Mouse (Mus musculus): Measurements from ENCODE around the gene Cd6. TPM values are rescaled to one million over a fixed set of nuclear protein-coding genes. Genes with fewer than 3 reads are reported as not detected.

Cd6 gene
- total RNA-seq, 2 experiments from 2014 or later = 0.32 TPM; not detected in 1

Other genes with a start within 250 kb of the Cd6 start
- gene Ddb1, start 224.7 kb downstream of the Cd6 start, total RNA-seq (2021) = 100 to 1,000 TPM; 214 to 303 TPM
- gene Tkfc, start 224.4 kb downstream of the Cd6 start, total RNA-seq (2021) = 10 to 100 TPM; 19.1 to 20.4 TPM
- gene Vwce, start 195.8 kb downstream of the Cd6 start, total RNA-seq (2021) = under 1 TPM; 0.20 to 0.38 TPM
- gene Pga5, start 152.0 kb downstream of the Cd6 start, total RNA-seq (2021) = not detected
- 10 to 100 TPM; 19.3 to 26.8 TPM for gene Vps37c, start 141.3 kb downstream of the Cd6 start, total RNA-seq (2021)
- gene Cd5, start 91.1 kb downstream of the Cd6 start, total RNA-seq (2021) = under 1 TPM in 1 of 2 experiments, not detected in 1; 0.38 TPM
- 1 to 10 TPM; 3.1 to 6.5 TPM for gene Slc15a3, start 9.7 kb upstream of the Cd6 start, total RNA-seq (2021)
- 10 to 100 TPM; 17.1 to 28.0 TPM for gene Tmem132a, start 39.9 kb upstream of the Cd6 start, total RNA-seq (2021)
- gene Tmem109, start 51.9 kb upstream of the Cd6 start, total RNA-seq (2021) = 100 to 1,000 TPM; 110 to 148 TPM
- gene Prpf19, start 65.2 kb upstream of the Cd6 start, total RNA-seq (2021) = 100 to 1,000 TPM; 120 to 168 TPM
- gene Zp1, start 90.6 kb upstream of the Cd6 start, total RNA-seq (2021) = not detected
- gene Ptgdr2, start 107.1 kb upstream of the Cd6 start, total RNA-seq (2021) = not detected
- 10 to 100 TPM; 16.2 to 20.0 TPM for gene Ccdc86, start 119.2 kb upstream of the Cd6 start, total RNA-seq (2021)
- gene Ms4a10, start 144.6 kb upstream of the Cd6 start, total RNA-seq (2021) = 10 to 100 TPM in 1 of 2 experiments, under 1 TPM in 1; 0.51 to 25.4 TPM
- not detected for gene Ms4a15, start 163.2 kb upstream of the Cd6 start, total RNA-seq (2021)
- not detected for gene Ms4a18, start 188.0 kb upstream of the Cd6 start, total RNA-seq (2021)

Measured in adrenal gland, adult 18-20 months (tissue).